Mouse (Mus musculus): Measurements from ENCODE around the gene Atp5d.
A peak's percentile ranks its signal among the peaks of the same experiment; 100 is the strongest.

The Atp5d gene

DNA sequence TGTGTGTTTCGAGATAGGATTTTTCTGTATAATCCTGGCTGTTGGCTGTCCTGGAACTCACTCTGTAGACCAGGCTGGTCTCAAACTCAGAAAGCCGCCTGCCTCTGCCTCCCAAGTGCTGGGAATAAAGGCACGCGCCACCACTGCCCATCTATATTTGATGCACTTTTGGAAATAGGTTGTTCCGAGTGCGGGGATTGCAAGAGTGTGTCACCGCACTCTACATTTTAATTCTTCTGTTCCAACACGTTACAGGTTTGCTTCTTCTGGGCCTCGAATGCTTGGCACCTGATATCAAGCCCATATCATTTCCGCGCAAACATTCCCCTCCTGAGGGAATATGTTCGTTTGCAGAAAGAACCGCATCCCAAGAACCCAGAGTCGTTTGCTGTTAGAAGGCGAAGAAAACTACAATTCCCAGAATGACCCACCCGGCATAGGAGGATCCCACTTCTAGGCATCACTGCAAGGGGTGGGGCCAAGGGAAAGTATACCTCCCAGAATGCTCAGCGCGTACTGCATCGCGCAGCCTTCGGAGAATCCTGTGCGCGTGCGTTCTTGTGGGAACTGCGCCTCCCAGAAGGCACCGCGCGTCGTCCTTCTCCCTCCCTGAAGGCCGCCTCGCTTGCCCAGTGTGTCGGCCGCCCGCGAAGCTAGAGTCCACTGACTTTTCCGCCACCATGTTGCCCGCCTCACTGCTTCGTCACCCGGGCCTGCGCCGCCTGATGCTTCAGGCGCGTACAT is 3.5 kb downstream of the Atp5d start:
- DNase-seq, result peak; percentile 97 to 98

DNA sequence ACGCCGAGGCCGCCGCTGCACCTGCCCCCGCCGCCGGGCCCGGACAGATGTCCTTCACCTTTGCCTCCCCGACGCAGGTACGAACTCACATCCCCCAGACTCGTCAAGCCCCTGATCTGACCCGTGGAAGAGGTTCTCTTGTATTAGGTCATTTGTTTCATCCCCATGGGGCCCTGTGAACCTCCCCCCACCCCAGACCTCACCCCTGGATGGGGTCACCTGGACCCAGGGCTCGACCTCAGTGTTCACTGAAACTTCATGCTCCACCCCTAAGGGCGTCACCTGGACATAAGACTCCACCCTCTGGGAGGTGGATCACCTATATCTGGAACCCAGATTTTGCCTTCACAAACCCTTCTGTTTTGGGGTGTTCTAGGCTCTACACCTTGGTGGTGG is 4.1 kb downstream of the Atp5d start:
- peak in 1 of 2 experiments; percentile 59 for DNase-seq

DNA sequence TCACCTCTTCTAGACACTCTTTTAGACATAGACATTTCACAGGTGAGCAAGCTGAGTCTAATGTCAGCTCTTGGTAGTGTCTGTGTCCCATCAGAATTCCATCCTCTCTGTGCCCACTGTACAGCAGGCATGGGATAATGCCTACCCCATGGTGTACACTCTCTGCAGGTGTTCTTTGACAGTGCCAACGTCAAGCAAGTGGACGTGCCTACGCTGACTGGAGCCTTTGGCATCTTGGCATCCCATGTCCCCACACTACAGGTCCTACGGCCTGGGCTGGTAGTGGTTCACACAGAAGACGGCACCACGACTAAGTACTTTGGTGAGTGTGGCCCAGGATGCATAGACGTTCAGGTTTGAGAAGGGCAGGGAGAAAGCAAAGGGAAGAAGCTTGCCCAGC is 5.2 kb downstream of the Atp5d start:
- DNase-seq, result no peak

DNA sequence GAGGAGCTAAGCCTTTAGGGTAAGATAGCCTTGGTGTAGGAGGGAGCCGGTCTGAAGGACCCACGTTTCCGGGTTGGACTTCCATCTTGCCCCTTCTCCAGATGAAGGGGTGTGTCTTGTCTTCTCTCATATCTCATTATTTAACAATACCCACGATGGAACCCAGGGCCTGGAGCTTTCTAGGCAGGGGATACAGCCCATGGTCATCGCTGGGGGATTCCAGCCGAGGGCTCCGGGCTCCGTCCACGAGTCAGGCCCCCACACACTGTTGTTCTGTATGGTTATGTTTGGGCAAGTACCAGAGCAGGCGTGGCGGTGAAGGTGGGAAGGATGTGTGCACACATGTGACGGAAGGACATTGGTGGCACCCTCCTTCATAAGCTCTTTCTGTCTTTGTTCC is 5.7 kb downstream of the Atp5d start:
- no peak for DNase-seq

DNA sequence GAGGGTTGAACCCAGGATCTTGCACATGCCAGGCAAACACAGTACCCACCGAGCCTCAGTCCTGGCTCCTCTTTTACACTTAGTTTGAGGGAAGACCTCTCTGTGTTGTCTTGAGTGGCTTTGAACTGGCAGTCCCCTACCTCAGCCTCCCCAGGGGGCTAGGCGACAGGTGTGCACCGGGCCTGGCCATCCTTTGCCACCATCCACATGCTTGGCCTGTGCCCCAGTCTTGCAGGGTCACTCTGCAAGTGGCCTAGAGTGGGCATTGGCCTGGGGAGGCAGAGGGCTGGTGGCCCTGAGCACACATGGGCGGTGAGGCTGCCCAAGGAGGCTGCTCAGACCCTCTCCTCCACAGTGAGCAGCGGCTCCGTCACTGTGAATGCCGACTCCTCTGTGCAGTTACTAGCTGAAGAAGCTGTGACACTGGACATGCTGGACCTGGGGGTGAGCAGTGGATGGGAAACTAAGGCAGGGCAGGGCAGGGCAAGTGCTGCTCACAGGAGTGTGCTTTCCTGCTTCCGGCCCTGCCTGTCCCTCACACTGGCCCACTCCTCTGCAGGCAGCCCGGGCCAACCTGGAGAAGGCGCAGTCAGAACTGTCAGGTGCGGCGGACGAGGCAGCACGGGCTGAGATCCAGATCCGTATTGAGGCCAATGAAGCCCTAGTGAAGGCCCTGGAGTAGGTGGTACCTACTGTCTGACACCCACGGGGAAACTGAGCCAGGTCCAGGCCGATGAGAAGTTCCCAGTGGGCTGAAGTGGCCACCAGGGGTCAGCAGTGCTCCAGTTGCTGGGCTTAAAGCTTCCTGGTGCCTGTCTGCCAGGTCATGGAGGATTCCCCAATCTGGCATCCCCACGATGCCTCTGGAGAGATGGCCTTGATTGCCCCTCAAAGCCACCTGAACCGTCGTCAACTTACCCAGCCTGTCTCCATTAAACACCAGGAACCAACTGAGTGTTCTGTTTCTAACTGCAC is 6.7 kb downstream of the Atp5d start:
- DNase-seq, result peak; percentile 80 to 81

DNA sequence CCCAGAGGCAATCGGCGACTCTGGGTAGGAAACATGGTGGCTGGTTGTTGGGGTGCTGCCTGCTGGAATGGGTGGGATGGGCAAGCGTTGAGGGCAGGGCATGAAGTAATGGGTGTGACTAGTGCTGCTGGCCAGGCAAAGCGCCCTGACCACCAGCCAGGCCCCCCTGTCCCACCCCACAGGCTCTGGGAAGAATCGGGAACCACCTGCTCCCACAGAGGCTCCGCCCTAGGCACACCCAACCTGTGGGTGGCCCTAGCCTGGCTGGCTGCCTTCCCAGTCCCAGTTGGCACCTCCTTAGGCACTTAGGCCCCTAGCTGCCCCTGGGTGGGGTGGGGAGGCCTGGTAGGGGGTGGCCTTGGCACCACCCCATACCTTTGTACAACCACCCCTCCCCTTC is 7.5 kb downstream of the Atp5d start:
- DNase-seq, result peak; percentile 83 to 89

DNA sequence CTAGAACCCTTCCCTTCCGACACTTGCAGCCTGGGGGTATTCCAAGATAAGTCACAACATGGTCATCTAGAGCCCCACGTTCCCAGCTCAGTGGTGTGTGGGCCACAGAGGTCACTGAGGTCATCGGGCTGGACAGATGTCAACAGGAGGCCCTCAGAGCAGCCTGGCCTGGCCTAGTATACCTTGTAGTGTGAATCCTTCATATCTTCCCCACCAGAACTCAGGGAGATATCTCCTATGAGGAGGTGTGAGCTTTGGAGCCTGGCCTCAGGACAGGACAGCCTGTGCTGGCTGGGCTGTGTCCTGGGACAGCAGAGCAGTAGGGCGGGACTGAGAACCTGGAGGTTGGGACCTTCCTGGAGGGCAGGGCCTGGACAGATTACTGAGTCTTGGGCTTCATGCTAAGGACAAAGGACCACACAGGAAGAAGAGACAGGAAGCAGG is 8.2 kb downstream of the Atp5d start:
- peak in 1 of 2 experiments; percentile 29 for DNase-seq

DNA sequence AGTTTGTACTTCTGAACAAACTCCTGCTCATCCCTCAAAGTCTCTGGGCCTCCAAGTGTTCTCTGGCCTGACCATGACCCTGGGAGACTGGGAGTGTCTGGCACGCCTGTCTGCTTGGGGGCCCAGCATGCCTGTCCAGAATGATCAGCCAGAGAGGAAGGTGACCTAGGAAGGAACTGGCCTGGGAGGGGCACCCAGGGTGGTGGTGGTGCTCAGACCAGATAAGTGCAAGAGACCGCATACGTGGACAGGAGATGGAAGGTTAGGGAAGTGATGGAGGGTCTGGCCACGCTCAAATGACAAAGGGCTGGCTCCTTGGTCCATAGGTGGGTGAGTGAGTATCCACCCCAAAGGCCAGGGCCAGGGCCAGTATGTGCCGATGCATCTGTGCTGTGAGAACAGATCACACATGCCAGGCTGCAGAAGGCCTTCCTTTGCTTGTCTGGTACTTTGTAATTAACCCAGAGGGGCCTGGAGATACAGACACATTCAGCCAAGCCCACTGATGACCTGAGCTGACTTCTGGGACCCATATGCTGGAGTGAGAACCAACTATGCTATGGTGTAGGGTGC is 8.8 kb downstream of the Atp5d start:
- no peak for DNase-seq

DNA sequence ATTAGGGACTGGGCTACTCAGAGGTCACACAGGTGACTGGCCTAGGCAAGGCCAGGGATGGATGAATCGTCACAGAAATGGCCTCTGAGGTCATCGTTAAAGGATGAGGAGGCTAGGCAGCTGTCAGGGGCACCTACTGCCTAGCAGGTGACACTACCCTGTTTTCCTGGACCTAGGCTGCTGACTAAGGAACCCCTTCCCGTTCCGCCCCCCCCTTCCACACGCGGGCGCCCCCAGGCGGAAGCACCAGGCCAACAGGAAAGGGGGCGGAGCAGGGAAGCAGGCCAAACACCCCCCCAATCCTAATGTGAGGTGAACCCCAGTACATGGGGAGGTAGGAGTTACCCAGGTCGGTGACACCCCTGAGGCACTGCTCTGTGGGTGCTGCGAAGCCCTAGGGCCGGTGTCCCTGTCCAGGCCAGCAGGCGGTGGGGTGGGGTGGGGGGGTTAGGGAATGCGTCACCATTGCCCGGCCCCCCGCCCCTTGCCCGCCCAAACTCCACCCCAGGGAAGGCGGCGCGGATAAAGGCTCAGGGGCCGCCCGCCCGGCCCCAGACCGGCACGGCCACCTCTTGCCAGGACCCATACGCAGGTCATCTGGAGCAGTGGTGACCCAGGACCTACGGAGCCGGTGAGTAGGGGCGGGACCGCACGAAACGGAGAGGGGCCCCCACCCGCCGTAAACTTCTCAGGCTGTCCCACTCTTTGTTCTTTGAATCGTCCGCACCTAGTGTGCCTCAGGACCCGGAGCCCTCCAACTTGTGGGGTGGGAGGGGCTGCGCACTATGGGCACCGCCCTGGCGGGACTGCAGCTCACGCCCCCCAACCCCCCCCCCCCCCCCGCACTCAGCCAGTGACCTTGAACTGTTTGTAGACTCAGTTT is 9.5 kb downstream of the Atp5d start, which contains the start of gene Midn:
TSS of gene Midn (plus strand) at position 554 of the 883 bp plus-strand sequence.
- DNase-seq, result peak; percentile 84 to 88

DNA sequence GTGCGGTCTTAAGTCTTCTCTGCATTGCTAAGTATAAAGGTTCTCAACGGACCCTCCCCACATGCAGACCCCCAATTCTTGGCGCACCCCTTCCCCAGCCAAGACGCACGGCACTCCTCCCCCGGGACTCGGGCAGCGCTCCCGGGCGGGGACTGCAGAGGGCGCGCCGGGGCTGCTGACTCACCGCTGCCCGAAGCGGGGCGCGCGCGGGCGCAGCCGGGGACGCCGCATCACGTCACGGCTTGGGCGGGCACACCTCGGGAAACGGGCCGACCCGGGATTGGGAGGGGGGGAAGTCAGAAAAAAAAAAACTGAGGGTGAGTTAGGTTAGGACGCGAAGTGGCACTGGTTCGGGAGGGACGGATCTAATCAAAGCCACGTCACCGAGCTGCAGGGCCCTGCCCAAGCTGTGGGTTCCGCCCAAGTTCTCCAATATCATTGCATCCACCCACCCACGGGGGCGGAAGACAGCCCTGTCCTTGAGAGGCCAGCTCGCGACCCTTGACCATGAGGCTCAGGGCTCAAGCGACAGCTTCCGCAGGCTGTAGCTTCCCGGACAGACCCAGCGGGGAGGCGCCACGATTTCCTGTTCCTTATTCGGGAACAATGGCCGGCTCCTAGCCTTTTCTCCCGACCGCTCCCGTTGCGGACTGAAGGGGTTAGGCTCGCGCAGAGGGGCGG is 10.3 kb downstream of the Atp5d start:
- peak; percentile 93 to 95 for DNase-seq

DNA sequence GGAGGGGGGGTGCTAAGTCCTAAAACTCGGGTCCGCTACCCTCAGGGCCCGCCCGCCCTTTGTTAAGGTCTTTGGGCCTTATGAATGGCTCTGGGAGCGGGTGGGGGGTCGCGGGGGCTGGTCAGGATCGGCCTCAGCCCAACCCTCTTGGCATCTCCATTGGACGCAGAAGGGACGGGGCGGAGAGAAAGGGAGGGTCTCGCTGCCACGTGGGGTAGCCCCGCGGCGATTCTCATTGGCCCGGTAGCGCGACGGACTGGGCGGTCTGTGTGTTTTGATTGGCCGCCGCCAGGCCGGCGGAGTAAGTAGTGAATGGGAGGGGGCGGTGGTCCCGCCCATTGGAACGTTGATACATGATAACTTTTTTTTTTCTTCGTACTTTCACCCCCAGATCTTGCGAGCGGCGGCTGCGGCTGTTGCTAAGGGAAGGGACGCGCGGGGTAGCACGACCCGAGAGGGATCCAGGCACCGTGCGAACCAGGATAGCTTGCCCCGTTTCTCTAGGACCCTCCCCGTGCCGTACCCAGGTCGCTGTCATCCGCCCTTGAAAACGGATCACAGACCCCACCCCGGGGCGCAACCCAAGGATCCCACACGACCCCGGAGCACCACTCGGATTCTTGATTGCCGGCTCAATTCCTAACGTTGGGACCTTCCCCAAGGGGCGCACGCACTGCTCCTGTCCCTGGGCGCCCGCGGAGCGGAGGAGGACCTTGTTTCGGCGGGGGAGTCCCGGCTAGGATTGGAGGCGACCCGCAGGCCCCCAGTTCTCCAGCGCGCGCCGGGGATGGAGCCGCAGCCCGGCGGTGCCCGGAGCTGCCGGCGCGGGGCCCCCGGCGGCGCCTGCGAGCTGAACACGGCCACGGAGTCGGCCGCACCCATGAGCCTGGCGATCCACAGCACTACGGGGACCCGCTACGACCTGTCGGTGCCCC is 11.1 kb downstream of the Atp5d start:
- peak; percentile 98 to 99 for DNase-seq

DNA sequence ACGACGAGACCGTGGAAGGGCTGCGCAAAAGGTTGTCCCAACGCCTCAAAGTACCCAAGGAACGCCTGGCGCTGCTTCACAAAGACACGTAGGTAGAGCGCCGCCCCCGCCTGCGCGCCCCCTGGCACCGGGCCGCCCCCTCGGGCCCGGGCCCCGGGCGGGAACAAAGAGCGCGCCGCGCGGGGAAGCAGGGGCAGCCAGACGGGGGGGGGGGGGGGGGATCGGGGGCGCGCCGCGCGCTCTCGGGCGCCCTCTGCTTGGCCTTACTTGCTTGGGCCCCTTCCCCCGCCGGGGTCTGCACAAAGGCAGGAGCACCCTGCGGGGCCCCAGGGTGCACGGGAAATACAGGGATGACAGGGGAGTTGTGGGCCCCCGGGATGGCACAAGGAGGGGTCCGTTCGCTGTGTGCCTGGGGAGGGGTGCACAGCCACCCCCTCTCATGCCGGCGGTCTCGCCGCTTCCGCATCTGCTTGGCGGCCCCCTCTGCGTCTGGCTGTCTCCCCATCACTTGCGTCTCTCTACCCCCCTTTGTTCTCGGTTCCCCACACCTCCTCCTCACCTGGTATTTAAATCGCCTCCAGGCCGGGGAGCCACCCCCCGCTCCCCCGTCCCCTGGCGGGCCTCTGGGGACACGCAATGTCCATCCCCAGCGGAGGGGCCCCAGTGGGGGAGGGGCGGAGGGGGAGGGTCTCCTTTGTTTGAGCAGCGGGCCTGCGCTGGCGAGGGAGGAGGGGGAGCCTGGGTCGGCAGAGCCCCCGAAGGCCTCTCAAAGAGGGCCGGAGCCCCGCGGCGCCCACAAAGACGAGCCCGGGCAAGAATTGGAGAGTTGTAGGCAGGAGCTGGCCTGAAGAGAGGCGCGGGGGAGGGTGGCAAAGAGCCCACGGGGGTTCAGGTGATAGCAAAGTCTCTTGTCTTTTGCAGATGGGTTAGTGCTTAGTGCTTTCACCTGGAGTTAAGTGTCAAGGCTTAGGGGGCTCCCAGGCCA is 12.1 kb downstream of the Atp5d start:
- DNase-seq, result peak; percentile 55 to 56

DNA sequence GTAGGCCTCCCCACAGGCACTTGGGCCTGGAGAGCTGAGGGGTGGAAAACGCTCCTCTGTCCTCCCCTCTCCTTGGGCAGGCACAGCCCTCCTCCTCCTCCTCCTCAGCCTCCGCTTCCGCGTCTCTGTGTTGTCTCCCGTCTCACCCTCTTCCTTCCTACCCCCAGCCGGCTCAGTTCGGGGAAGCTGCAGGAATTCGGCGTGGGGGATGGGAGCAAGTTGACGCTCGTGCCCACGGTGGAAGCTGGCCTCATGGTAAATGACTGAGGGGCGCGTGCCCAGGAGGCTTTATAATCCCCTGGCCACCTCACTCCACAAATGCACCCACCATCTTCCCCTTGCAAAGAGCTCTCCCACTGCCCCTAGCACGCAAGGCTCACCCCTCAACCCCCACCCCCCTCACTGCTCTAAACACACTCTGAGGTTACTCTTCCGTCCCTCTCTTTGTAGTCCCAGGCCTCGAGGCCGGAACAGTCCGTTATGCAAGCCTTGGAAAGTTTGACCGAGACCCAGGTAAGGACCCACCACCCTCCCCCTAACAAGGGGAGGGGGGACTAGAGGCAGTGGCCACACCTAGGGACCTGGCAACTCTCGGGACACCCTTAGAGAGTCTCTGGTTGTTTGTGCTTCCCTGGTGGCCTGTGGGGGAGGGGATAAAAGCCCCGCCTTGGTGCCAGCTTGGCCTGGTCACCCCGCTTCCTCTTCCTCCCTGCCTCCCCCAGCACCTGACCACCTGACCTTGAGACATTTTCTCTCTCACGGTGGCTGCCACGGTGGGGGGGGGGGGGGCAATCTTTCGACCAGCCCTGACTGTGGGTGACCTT is 13.0 kb downstream of the Atp5d start:
- DNase-seq, result peak; percentile 83 to 89

DNA sequence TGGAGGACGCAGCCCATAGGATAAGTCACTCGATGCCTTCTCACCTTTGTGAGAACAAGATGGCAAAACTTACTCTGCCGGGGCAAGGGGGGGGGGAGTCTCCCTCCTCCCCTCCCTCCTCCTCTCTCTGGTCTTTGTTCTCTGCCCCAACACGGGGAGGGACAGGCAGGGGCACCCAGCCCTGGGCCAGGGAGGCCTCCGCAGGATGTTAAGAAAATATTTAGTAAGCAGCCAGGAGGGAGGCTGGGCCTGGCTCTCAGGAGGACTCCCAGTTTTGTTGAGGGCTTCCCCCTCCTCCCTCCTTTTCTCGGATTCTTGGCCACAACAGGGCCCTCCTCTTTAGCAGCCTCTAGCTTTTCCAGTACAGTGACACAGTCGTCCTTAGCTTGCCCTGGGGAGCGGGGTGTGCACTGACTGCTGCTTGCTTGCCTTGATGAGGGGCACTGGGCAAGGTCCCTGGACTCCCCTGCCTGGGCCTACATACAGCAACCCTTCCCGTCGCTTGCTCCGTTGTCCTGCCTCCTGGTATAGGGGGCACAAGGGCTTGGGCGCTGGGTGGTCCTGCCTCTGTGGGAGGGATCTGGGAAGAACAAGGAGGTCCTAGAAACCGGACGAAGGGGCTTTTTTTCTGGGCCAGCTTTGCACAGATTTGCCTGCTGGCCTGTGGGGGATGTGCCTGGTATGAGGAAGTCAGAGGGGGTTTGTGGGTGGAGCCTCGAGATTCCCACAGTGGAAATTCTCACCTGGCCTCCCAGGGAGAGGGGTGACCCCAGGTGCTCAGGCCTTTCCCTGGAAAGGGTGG is 13.8 kb downstream of the Atp5d start:
- peak; percentile 78 to 85 for DNase-seq

DNA sequence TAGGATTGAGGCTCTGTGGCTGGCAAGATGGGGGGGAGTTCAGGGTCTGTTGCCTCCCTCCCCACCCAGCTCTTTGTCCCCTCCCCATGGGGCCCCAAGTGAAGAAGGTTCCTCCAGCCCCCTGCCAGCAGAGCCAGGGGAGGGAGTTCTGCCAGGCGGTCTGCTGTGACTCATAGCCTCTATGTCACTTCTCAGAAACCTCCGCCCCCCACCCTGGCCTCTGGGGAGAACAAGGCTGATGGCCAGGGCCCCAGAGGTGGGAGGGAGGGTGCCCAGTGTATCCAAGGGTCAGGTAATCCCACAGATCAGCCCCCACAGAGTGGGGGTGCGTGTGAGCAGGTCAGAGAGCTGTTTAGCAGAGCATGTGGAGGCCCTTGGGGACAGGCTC is 14.4 kb downstream of the Atp5d start:
- DNase-seq, result peak; percentile 66

DNA sequence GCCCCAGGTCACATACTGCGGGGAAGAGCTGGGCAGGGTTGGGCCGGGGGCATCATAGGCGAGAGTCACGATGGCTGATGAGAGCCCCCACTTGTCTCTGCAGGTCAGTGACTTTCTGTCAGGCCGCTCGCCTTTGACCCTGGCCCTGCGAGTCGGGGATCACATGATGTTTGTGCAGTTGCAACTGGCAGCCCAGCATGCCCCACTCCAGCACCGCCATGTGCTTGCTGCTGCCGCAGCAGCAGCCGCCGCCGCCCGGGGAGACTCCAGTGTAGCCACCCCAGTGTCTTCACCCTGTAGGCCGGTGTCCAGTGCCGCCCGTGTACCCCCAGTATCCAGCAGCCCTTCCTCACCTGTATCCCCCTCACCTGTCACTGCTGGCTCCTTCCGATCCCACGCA is 15.3 kb downstream of the Atp5d start:
- DNase-seq, result no peak

DNA sequence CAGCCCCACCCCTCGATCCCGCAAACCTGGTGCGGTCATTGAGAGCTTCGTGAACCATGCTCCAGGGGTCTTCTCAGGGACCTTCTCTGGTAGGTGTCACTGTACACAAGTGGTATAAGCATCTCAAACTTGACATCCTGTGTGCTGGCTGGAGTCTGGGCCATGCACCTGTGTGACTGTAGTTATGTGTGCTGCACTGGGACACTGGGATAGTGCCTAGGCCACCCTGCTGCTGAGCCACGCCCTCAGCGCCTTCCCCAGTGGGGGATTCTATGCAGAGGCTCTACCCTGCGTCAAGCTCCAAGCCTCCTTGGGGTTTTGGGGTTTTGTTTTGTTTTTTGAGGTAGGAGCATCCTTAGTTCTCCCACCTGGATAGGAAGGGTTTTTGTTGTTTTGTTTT is 16.0 kb downstream of the Atp5d start:
- DNase-seq, result no peak
